Mouse (Mus musculus) limb, embryonic 13.5 days (tissue): Measurements from ENCODE around the gene Nrp1. TPM values are rescaled to one million over a fixed set of nuclear protein-coding genes. Genes with fewer than 3 reads are reported as not detected.
A peak's percentile ranks its signal among the peaks of the same experiment; 100 is the strongest.

ENCODE experiments used
- ATAC-seq: fragments of 200-750 bp; cut with Nextera tagmentation; 2 replicates; pipeline ENCODE4 v1.8.0; 2017; ENCODE audit warnings: low read depth, moderate number of reproducible peaks, moderate TSS enrichment; ENCODE audit not compliant: low FRiP score
- H3K27ac ChIP-seq: fragments of 300-500 bp; sonication (generic); 2 replicates; pipeline ENCODE4 v1.5.1; 2015; ENCODE audit warnings: inconsistent platforms, mild to moderate bottlenecking, moderate library complexity
- H3K27me3 ChIP-seq: fragments of 300-500 bp; sonication (generic); 2 replicates; pipeline ENCODE4 v1.6.1; 2015; ENCODE audit warnings: mild to moderate bottlenecking, inconsistent platforms
- H3K36me3 ChIP-seq: fragments of 300-500 bp; sonication (generic); 2 replicates; pipeline ENCODE4 v1.6.1; 2015; ENCODE audit warnings: inconsistent platforms, mild to moderate bottlenecking, moderate library complexity
- H3K4me1 ChIP-seq: fragments of 300-500 bp; sonication (generic); 2 replicates; pipeline ENCODE4 v1.6.1; 2015; ENCODE audit warnings: inconsistent platforms
- H3K4me2 ChIP-seq: fragments of 300-500 bp; sonication (generic); replicated peaks from 2 replicates; pipeline ENCODE4 v1.6.1; 2015; ENCODE audit warnings: inconsistent platforms, mild to moderate bottlenecking, moderate library complexity
- H3K4me3 ChIP-seq: fragments of 300-500 bp; sonication (generic); 2 replicates; pipeline ENCODE4 v1.5.1; 2015; ENCODE audit warnings: moderate library complexity, mild to moderate bottlenecking, inconsistent platforms
- H3K9ac ChIP-seq: fragments of 300-500 bp; sonication (generic); 2 replicates; pipeline ENCODE4 v1.6.1; 2015; ENCODE audit warnings: mild to moderate bottlenecking, inconsistent platforms
- H3K9me3 ChIP-seq: fragments of 300-500 bp; sonication (generic); 2 replicates; pipeline ENCODE4 v1.6.1; 2016; ENCODE audit warnings: inconsistent platforms
- WGBS: fragments of 180-500 bp; shearing (Covaris S2); methylation state at CpG from one replicate; pipeline ENCODE4 v1.1.7; 2015; 5-methylcytosine and 5-hydroxymethylcytosine counted together
- polyA plus RNA-seq: library from polyadenylated mRNA; unstranded; fragments of >200 nt; fragmentation: Nextera tagmentation; extraction: Ambion mirVana; gene quantifications from 2 replicates; pipeline ENCODE4 v1.2.1, GENCODE M21; 2015

Gene Nrp1
- polyA plus RNA-seq, 1 experiment from 2014 or later = 71.4 TPM

- Histone ChIP-seq H3K27ac (no peak overlapping the region), H3K36me3 (peaks cover 21% of the 10 kb centered on the region), H3K27me3 (no peaks in the 10 kb centered on the region), H3K4me3 (no peak overlapping the region), H3K4me1 (peaks cover 13% of the 10 kb centered on the region), H3K4me2 (no peak overlapping the region), H3K9me3 (no peaks in the 10 kb centered on the region), H3K9ac (no peak overlapping the region)
- 58% methylated on average over 2 of the region's 2 CpGs for WGBS
- ATAC-seq = no peak
Measured at GRCm38 (mm10) chr8:128474614-128475013, 116.2 kb downstream of the Nrp1 start.

GRCm38 (mm10) chr8:128476206-128476605 lies 117.8 kb downstream of the Nrp1 start:
- WGBS = 68% methylated on average over 1 of the region's 1 CpGs

GRCm38 (mm10) chr8:128478017-128478416 lies 119.6 kb downstream of the Nrp1 start:
- Histone ChIP-seq H3K9ac (no peak overlapping the region), H3K4me3 (no peak overlapping the region), H3K27me3 (no peaks in the 10 kb centered on the region), H3K4me1 (peaks cover 26% of the 10 kb centered on the region), H3K36me3 (peaks cover 17% of the 10 kb centered on the region), H3K27ac (no peak overlapping the region), H3K9me3 (no peaks in the 10 kb centered on the region), H3K4me2 (no peak overlapping the region)
- WGBS = 45% methylated on average over 4 of the region's 4 CpGs
- ATAC-seq = no peak

More at GRCm38 (mm10) chr8:128476206-128476605, 117.8 kb downstream of the Nrp1 start:
- Histone ChIP-seq H3K4me2 (no peak overlapping the region), H3K27me3 (no peaks in the 10 kb centered on the region), H3K4me1 (peaks cover 13% of the 10 kb centered on the region), H3K36me3 (peaks cover 19% of the 10 kb centered on the region), H3K4me3 (no peak overlapping the region), H3K9ac (no peak overlapping the region), H3K27ac (no peak overlapping the region), H3K9me3 (no peaks in the 10 kb centered on the region)
- ATAC-seq = no peak

GRCm38 (mm10) chr8:128479309-128480013 lies 121.1 kb downstream of the Nrp1 start:
- H3K9ac ChIP-seq = no peak overlapping the region
- no peak for ATAC-seq
- H3K27me3 ChIP-seq = no peaks in the 10 kb centered on the region
- H3K4me1 ChIP-seq = peaks cover 31% of the 10 kb centered on the region
- H3K36me3 ChIP-seq = peaks cover 13% of the 10 kb centered on the region
- 59% methylated on average over 5 of the region's 5 CpGs for WGBS
- H3K9me3 ChIP-seq = no peaks in the 10 kb centered on the region
- no peak overlapping the region for H3K27ac ChIP-seq
- no peak overlapping the region for H3K4me2 ChIP-seq
- no peak overlapping the region for H3K4me3 ChIP-seq

GRCm38 (mm10) chr8:128480896-128481665 lies 122.7 kb downstream of the Nrp1 start:
- Histone ChIP-seq H3K36me3 (peaks cover 12% of the 10 kb centered on the region), H3K9me3 (no peaks in the 10 kb centered on the region), H3K4me3 (no peak overlapping the region), H3K27me3 (no peaks in the 10 kb centered on the region), H3K4me1 (peaks cover 35% of the 10 kb centered on the region), H3K4me2 (no peak overlapping the region), H3K9ac (no peak overlapping the region), H3K27ac (no peak overlapping the region)
- no peak for ATAC-seq
- 81% methylated on average over 8 of the region's 8 CpGs for WGBS

GRCm38 (mm10) chr8:128483344-128483743 lies 124.9 kb downstream of the Nrp1 start:
- no peak overlapping the region for H3K4me3 ChIP-seq
- peaks cover 28% of the 10 kb centered on the region for H3K4me1 ChIP-seq
- no peaks in the 10 kb centered on the region for H3K27me3 ChIP-seq
- no peak for ATAC-seq
- 71% methylated on average over 3 of the region's 3 CpGs for WGBS
- no peaks in the 10 kb centered on the region for H3K9me3 ChIP-seq
- peaks cover 3% of the 10 kb centered on the region; the same call in 1 of the 2 replicates for H3K36me3 ChIP-seq
- H3K4me2 ChIP-seq = no peak overlapping the region
- 0 out of 2 replicates have a peak overlapping the region, but pooled peaks have one; percentile 55 for H3K27ac ChIP-seq
- no peak overlapping the region for H3K9ac ChIP-seq

GRCm38 (mm10) chr8:128484720-128485124 lies 126.3 kb downstream of the Nrp1 start:
- Histone ChIP-seq H3K4me2 (no peak overlapping the region), H3K4me1 (peaks cover 36% of the 10 kb centered on the region), H3K36me3 (peaks cover 7% of the 10 kb centered on the region; the same call in 1 of the 2 replicates), H3K4me3 (no peak overlapping the region), H3K27ac (no peak overlapping the region), H3K9ac (no peak overlapping the region), H3K27me3 (peaks cover 8% of the 10 kb centered on the region), H3K9me3 (no peaks in the 10 kb centered on the region)
- WGBS = 80% methylated on average over 1 of the region's 1 CpGs
- no peak for ATAC-seq

- Histone ChIP-seq H3K4me2 (no peak overlapping the region), H3K27me3 (peaks cover 10% of the 10 kb centered on the region), H3K4me1 (peaks cover 40% of the 10 kb centered on the region), H3K9ac (no peak overlapping the region), H3K27ac (no peak overlapping the region), H3K36me3 (0 out of 2 replicates have a peak, but pooled peaks cover 4% of the 10 kb centered on the region), H3K4me3 (no peak overlapping the region), H3K9me3 (no peaks in the 10 kb centered on the region)
- ATAC-seq = no peak
- 56% methylated on average over 2 of the region's 2 CpGs for WGBS
Measured at GRCm38 (mm10) chr8:128486043-128486442, 127.6 kb downstream of the Nrp1 start.

- H3K36me3 ChIP-seq = peaks cover 4% of the 10 kb centered on the region; the same call in 1 of the 2 replicates
- 41% methylated on average over 10 of the region's 10 CpGs for WGBS
- peaks cover 30% of the 10 kb centered on the region for H3K4me1 ChIP-seq
- ATAC-seq = no peak
- no peaks in the 10 kb centered on the region for H3K9me3 ChIP-seq
- H3K4me2 ChIP-seq = no peak overlapping the region
- no peak overlapping the region for H3K27ac ChIP-seq
- H3K4me3 ChIP-seq = no peak overlapping the region
- H3K27me3 ChIP-seq = peaks cover 12% of the 10 kb centered on the region
- H3K9ac ChIP-seq = no peak overlapping the region
Measured at GRCm38 (mm10) chr8:128487966-128488931, 129.8 kb downstream of the Nrp1 start.

- Histone ChIP-seq H3K4me2 (no peak overlapping the region), H3K4me3 (no peak overlapping the region), H3K4me1 (peaks cover 28% of the 10 kb centered on the region), H3K9ac (no peak overlapping the region), H3K27ac (no peak overlapping the region), H3K27me3 (peaks cover 12% of the 10 kb centered on the region), H3K36me3 (peaks cover 9% of the 10 kb centered on the region), H3K9me3 (no peaks in the 10 kb centered on the region)
- ATAC-seq = no peak
- WGBS = 94% methylated on average over 1 of the region's 1 CpGs
Measured at GRCm38 (mm10) chr8:128489351-128489750, 130.9 kb downstream of the Nrp1 start.

- H3K9ac ChIP-seq = no peak overlapping the region
- peaks cover 9% of the 10 kb centered on the region for H3K36me3 ChIP-seq
- no peak overlapping the region for H3K4me3 ChIP-seq
- H3K27me3 ChIP-seq = peaks cover 12% of the 10 kb centered on the region
- WGBS = 44% methylated on average over 5 of the region's 5 CpGs
- H3K27ac ChIP-seq = no peak overlapping the region
- H3K4me2 ChIP-seq = no peak overlapping the region
- H3K4me1 ChIP-seq = peaks cover 26% of the 10 kb centered on the region
- peak; percentile 73 for ATAC-seq
- H3K9me3 ChIP-seq = no peaks in the 10 kb centered on the region
Measured at GRCm38 (mm10) chr8:128491126-128492067, 133.0 kb downstream of the Nrp1 start.
